Mouse (Mus musculus) naive thymus-derived CD4-positive, alpha-beta T cell, adult 5 months (primary cell): ENCODE measurements around the gene Them4. TPM values are rescaled to one million over a fixed set of nuclear protein-coding genes. Genes with fewer than 3 reads are reported as not detected.

Source experiments
- polyA plus RNA-seq: library from polyadenylated mRNA; unstranded; fragments of 100-300 nt; shearing (Covaris generic); gene quantifications from one replicate; pipeline ENCODE4 v1.2.1, GENCODE M21; 2017

The Them4 gene
- 7.0 TPM for polyA plus RNA-seq

GRCm38 (mm10) chr3:94309633-94310363, at the start of gene Them4:
Them4 (plus strand) TSS chr3:94310089.

GRCm38 (mm10) chr3:94263736-94264135, 46.2 kb upstream of the Them4 start, which contains the start of gene Gm4778:
Gm4778 (plus strand) TSS chr3:94264036.

GRCm38 (mm10) chr3:94341959-94342422, 32.1 kb downstream of the Them4 start, which contains the start of gene Them5:
Them5 (plus strand) TSS chr3:94342099.

GRCm38 (mm10) chr3:94362138-94362537, 52.2 kb downstream of the Them4 start, which contains the start of gene C2cd4d:
C2cd4d (plus strand) TSS chr3:94362438.

GRCm38 (mm10) chr3:94372641-94373040, 62.8 kb downstream of the Them4 start, which contains the start of gene Rorc:
Rorc (plus strand) TSS chr3:94372794.

Other genes starting within 250 kb of the Them4 start
- not detected for gene Gm10697, start 237.4 kb upstream of the Them4 start, polyA plus RNA-seq
- not detected for gene Gm10696, start 131.9 kb upstream of the Them4 start, polyA plus RNA-seq
- not detected for gene Gm5286, start 113.4 kb upstream of the Them4 start, polyA plus RNA-seq
- gene Gm4778, start 46.1 kb upstream of the Them4 start, polyA plus RNA-seq: not detected
- not detected for gene Them5, start 32.0 kb downstream of the Them4 start, polyA plus RNA-seq
- gene C2cd4d, start 52.3 kb downstream of the Them4 start, polyA plus RNA-seq: not detected
- 0.35 TPM for gene Rorc, start 62.7 kb downstream of the Them4 start, polyA plus RNA-seq
- gene Lingo4, start 88.4 kb downstream of the Them4 start, polyA plus RNA-seq: 0.09 TPM
- 5.1 TPM for gene Tdrkh, start 103.2 kb downstream of the Them4 start, polyA plus RNA-seq
- 113 TPM for gene Mrpl9, start 133.2 kb downstream of the Them4 start, polyA plus RNA-seq
- gene Oaz3, start 133.8 kb downstream of the Them4 start, polyA plus RNA-seq: 2.5 TPM
- 0.31 TPM for gene Celf3, start 168.2 kb downstream of the Them4 start, polyA plus RNA-seq
- gene Riiad1, start 170.3 kb downstream of the Them4 start, polyA plus RNA-seq: not detected